Mouse (Mus musculus): Measurements from ENCODE around the gene Pip5k1c.

DNA sequence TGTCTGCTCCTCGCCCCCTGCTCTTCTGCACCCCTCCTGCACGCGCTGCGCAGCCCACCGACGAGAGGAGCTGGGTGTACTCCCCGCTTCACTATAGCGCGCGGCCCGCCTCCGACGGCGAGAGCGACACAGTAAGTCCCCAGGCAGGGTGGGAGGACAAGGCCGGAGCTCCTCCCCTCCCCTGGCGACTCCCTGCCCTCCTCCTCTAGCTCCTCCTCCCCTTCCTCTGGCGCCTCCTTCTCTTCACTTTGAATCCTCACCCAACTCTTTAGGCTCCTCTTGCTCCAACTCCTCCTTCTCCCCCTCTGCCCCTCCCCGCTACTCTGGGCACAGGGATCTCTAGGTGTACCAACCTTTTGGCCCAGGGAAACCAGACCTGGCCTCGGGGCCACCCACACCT is 24.5 kb downstream of the Pip5k1c start:
- TF ChIP-seq POLR2A (IDR thresholded peaks at IDR 0.05; ENCODE audit: insufficient read depth, low read depth, low read length) = no peak
- TF ChIP-seq CTCF (IDR thresholded peaks at IDR 0.05; ENCODE audit: insufficient read depth, low read depth, low read length) = no peak

Measured in olfactory bulb, adult 2 months (tissue).